ENCODE assay signal across 8 mouse cellular contexts in the genomic region with DNA sequence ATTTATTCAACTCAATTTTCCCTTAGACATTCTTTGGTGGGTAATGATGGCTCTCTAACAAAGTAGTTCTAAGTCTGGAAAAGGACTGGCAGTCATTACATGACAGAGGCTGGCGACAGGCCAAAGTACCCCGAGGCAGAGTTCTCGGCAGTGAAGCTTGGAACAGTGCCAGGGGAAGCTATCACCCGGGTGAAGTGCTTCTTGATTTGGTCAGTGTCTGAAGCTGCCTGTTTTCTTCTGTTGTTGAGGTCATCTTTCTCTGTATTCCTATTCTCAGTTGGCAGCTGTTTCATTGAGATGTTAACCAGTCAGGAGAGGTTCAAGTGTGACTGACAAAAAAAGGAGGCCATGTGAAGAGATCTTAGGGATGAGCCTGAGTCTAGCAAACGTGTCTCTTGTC.
A peak's percentile ranks its signal among the peaks of the same experiment; 100 is the strongest.
DNase-seq lines count a peak whose midpoint lies in the region; ATAC-seq and TF ChIP-seq lines count a peak whose summit lies in the region.

No protein-coding gene starts in this region.

- H3K36me3 ChIP-seq in heart, embryonic 12.5 days = no peaks in the 10 kb centered on the region
- H3K36me3 ChIP-seq in midbrain, postnatal 0 days (ENCODE audit: insufficient read depth, low read length) = no peaks in the 10 kb centered on the region

- H3K27me3 ChIP-seq in heart, embryonic 12.5 days (replicated peaks) = no peaks in the 10 kb centered on the region
- no peaks in the 10 kb centered on the region for H3K27me3 ChIP-seq in midbrain, postnatal 0 days (ENCODE audit: insufficient read depth, low read length)

- H3K4me3 ChIP-seq in lung, adult 2 months (replicated peaks; ENCODE audit: extremely low read depth, low read depth, low read length) = no peak overlapping the region
- no peak overlapping the region for H3K4me3 ChIP-seq in heart, embryonic 12.5 days
- H3K4me3 ChIP-seq in midbrain, postnatal 0 days (ENCODE audit: low read depth, low read length) = no peak overlapping the region

- H3K27ac ChIP-seq in heart, embryonic 12.5 days (ENCODE audit: poor library complexity, severe bottlenecking) = peak overlapping the region; percentile 68
- no peak overlapping the region for H3K27ac ChIP-seq in midbrain, postnatal 0 days (ENCODE audit: low read depth, low read length)

- 18% methylated on average over 5 of the region's 5 CpGs for WGBS in lung, adult 2 months
- WGBS in heart, embryonic 12.5 days = 8% methylated on average over 5 of the region's 5 CpGs
- WGBS in midbrain, postnatal 0 days = 21% methylated on average over 5 of the region's 5 CpGs

- no peak for TF ChIP-seq CTCF in lung, adult 2 months (IDR thresholded peaks at IDR 0.05; ENCODE audit: insufficient read depth, low read length)
- no peak for TF ChIP-seq CTCF in midbrain, postnatal 0 days (IDR thresholded peaks at IDR 0.05)

- no peaks in the 10 kb centered on the region; the same call in 1 of the 2 replicates for H3K9me3 ChIP-seq in heart, embryonic 12.5 days (replicated peaks)
- H3K9me3 ChIP-seq in midbrain, postnatal 0 days (ENCODE audit: low read length) = no peaks in the 10 kb centered on the region

- H3K4me1 ChIP-seq in lung, adult 2 months (ENCODE audit: control insufficient read depth, insufficient read depth, low read length) = no peaks in the 10 kb centered on the region
- peaks cover 18% of the 10 kb centered on the region for H3K4me1 ChIP-seq in heart, embryonic 12.5 days (replicated peaks)
- H3K4me1 ChIP-seq in midbrain, postnatal 0 days (ENCODE audit: insufficient read depth, low read length) = no peaks in the 10 kb centered on the region

- no peak for TF ChIP-seq POLR2A in lung, adult 2 months (IDR thresholded peaks at IDR 0.05; ENCODE audit: borderline replicate concordance, extremely low read depth, low read depth, low read length)

- DNase-seq in lung, adult 18-20 months = peak; percentile 2 to 6
- DNase-seq in lung, adult 2 months = no peak
- DNase-seq in cerebellum, postnatal 25 days = peak; percentile 28 to 61
- peak; percentile 71 for DNase-seq in kidney, postnatal 10 days
- peak; percentile 81 for DNase-seq in midbrain, postnatal 0 days (ENCODE audit: low spot score)
- no peak for DNase-seq in embryo, embryonic 10 days (ENCODE audit: low spot score)

- 0 out of 2 replicates have a peak overlapping the region, but pooled peaks have one; percentile 7 for H3K4me2 ChIP-seq in heart, embryonic 12.5 days
- H3K4me2 ChIP-seq in midbrain, postnatal 0 days (ENCODE audit: low read depth, low read length, poor library complexity, severe bottlenecking) = no peak overlapping the region

- peak; percentile 77 for ATAC-seq in heart, embryonic 12.5 days (ENCODE audit: insufficient number of reproducible peaks, low FRiP score)
- peak; percentile 65; the same call in 1 of the 2 replicates for ATAC-seq in midbrain, postnatal 0 days (ENCODE audit: low FRiP score)
- no peak for ATAC-seq in monocyte, adult 5-6 weeks (replicated peaks; ENCODE audit: insufficient number of reproducible peaks, low FRiP score, low TSS enrichment, poor library complexity, severe bottlenecking)

- H3K9ac ChIP-seq in heart, embryonic 12.5 days = no peak overlapping the region
- H3K9ac ChIP-seq in midbrain, postnatal 0 days (replicated peaks; ENCODE audit: low read length, poor library complexity, severe bottlenecking) = no peak overlapping the region

Comparison
In these comparisons a context has a peak if more than half of its experiments do, and no peak if none do; other contexts are left out.
1. DNase-seq: peak in lung, adult 18-20 months (2 of 2), cerebellum, postnatal 25 days (2 of 2), kidney, postnatal 10 days (single experiment) and midbrain, postnatal 0 days (single experiment); none in lung, adult 2 months (single experiment) and embryo, embryonic 10 days (single experiment).